Mouse (Mus musculus): ENCODE measurements around the gene Calm1.
A peak's percentile ranks its signal among the peaks of the same experiment; 100 is the strongest.

Gene Calm1

DNA sequence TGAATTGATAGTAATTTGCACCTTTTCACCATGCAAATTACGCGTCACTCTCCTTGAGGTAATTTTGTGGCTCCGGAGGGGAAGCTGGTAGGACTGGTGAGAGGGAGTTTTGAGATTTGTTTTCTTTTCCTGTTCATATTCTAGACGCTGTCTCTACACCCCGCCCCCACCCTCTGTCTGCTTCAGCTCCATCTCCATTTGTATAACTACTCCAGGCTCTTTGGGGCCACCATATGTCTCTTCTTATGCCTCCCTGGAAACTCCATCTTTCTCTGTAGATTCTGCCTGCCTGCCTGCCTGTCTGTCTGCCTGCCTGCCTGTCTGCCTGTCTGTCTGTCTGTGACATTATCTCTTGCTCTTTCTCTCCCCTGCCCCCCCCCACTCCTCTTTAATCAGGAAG, 26.8 kb downstream of the Calm1 start:
- no peak for DNase-seq

DNA sequence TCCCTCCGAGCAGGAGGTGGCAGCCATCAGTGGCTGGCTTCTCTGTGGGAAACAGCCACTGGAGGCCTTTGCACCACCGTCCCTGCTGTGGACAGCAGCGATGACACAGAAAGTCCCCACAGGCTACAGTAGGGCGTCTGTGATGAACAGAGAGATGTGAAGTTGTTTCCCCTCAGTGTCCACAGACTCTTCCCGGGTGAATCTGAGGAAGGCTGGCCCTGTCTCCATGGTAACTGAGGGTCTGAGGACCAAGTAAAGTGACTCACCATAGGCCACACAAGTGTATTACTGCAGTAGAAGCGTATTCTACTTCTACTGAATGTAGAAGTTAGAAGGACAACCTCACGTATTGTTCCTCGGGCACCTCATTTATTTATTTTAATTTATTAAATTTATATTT, 27.4 kb downstream of the Calm1 start:
- no peak for DNase-seq

DNA sequence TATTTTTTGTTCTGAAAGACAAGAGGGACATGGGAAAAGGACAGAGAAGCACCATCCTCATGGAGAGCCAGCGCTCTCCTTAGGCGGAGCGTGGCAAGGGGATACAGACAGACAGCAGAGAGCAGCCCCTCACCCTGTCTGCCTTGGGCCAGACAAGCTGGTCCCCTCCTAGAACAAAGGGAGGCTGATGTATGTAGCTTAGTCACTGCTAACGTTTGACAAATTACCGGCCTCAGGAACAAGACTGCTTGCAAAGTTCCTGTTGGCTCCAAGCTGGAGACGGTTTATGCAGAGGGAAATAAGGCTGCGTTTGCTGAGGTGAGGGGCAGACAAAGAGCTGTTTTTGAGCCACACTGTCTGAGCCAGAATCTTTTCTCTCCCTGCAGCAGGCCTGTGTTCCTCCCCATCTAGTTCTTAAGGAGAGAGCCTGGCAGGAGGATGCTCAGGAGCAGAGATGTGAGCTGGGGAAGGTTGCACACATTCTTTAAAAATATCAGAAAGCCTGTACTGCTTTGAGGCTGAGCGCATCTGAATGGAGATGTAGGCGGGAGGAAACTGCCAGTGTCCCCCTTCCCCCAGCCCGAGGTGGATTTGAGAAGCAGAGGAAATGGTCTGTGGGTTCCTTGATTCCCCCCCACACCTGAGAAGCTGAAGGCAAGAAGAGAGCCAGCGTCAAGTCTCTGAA, 28.9 kb downstream of the Calm1 start:
- DNase-seq = no peak

DNA sequence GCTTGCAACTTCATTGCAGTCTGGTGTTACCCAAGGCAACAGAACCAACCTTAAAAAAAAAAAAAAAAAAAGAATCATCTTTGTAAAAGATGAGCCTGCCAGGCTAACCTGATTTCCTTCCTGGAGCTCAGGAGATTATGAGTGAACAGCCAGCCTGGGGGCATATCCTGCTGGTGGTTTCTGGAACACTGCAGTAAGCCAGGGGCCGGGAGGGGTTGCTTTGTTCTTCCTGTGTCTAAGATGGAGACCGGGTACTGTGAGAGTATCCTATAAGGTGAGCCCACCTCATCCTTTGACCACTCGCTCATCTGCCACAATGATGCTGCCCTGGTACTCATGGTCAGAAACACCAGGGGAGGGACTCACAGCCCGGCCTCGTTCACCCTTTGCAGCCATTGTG, 35.0 kb downstream of the Calm1 start:
- no peak for DNase-seq

DNA sequence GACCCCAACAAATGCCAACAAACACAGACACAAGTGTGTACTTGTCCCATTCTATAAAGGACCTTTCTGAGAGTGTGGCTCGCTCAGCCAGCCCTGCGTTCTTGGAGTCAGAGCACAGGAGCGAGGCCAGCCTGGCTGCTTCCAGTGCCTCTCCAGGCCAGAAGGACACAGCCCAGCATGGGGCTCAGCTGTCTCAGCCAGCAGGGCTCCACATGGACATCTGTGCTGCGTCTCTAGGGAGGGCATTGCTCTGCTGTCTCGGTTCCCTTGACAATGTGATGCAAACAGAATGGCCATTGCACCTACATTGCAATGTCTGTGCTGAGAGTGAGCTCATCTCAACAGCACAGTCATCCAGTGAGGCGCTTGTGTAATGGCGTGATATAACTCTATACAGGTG, 35.7 kb downstream of the Calm1 start:
- DNase-seq = no peak

DNA sequence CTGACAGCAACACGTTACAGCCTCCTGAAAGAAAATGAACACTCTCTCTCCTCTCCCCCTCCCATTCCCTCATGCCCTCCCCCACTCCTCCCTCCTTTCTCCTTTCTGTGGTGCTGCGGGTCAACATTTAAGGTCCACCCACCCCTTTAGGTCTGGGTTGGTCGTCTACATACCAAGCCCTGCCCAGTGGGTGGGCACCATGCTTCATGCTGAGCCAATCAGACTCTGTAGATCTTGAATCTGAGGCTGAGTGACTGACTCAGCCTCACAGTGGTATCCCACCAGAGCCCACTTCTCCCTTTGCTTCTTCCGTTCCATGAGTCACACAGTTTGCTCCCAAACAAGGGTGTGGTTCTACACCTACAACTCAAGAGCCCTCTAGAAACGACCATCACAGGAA, 36.2 kb downstream of the Calm1 start:
- no peak for DNase-seq

DNA sequence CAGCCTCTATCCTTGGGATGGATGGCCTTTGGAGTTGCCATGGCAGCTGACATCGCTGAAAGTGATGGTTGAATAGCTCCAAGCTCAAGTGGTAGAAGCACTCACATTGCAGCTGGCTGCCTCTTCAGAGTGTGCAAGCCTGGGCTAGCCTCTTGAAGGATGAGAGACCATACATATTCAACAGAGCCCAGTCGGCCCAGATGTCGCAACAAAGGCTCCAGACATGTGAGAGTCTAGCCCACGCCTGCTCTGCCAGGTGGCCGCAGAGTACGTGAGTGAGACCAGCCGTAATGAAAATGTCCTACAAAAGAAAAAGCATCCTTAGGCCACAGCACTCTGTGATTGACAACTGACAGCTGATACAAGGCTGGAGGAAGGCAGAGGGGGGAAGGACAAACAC, 40.2 kb downstream of the Calm1 start:
- DNase-seq = no peak

DNA sequence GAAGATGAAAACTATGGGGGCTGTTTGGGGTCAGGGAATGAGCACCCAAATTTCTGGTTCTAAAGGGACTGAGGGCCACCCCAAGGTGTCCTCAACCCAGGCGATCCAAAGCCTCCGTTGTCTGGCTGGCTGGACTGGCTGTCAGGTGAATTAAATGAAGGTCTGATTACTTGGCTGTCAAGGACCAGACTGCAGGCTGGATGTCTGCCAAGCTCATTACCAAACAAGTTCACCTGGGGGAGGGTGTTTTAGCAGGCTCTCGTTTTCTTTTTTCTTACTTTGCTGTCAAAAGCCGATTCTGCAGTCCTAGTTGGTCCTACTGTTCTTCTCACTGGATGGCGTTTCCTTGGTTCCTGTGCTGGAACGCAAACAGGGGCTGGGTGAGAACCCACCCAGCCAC, 40.6 kb downstream of the Calm1 start:
- DNase-seq = no peak

DNA sequence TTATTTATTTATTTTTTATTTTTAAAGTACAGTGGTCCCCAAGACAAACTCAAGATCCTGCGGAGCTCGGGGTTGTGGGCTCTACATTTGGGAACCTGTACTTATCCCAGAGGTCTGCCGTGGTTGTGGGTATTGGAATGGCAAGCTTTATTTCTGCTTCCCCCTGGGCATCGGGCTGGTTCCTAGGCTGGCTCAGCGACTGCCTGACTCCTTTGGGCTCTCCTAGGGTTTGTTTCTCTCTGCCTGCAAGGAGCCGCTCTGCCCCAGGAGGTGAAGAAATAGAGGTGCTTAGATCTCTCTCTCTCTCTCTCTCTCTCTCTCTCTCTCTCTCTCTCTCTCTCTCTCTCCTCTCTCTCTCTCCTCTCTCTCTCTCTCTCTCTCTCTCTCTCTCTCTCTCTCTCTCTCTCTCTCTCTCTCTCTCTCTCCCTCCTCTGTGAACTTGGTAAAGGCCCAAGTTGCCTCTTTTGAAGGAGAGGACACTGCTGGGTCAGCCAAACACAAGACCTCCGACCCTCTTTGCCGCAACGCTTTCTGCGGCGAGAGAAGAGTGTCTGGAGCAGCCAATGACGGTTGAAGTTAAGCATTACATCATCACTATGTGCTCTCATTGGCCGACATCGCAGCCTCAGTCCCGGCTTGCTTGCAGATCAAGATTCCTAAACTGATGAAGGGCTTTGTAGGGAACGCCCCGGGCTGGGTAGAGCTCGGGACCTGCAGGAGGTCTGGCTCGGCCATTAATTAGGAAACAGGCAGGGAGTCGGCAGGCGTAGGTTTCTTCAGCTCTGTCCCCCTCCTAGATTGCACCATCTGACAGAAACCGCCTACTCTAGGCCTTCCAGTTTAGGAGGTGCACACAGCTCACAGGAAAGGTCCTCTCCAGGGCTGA, 42.9 kb downstream of the Calm1 start:
- DNase-seq = peak; percentile 43

DNA sequence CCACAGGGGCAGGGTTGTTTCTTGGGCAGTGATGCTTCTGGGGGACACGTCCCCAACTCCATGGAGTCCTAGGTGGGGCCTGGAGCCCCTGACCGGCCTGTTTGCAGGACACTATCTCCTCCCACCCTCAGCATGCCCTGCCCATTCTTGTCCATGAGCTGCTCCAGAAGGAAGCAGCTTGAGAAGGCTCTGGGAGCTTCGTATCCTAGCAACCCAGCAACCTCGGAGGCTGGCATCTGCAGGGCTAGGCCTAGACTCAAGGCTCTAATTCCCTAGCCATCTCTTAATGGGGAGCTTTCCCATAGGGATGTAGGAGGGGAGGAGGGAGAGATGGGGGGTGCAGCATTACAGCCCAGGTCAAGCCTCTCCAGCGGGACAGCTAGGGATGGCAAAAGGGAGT, 45.3 kb downstream of the Calm1 start:
- no peak for DNase-seq

DNA sequence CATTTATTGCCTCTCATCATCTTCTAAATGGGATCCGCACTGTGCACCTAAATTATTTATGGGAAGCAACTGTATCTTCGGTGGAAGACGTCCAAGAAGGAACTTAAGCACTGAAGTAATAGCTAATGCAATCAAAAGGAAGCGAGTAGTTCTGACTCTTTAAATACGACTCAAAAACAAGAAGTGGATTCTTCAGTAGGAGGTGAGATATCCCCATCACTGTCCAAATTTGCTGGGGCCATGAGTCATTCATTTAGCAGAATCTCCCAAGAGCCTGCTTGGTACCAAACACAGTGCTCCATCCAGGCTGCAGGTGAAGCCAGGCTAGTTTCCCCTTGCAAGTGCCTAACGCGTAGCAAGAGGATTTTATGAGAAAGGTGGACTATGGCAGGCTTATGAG, 49.9 kb downstream of the Calm1 start:
- DNase-seq = no peak

DNA sequence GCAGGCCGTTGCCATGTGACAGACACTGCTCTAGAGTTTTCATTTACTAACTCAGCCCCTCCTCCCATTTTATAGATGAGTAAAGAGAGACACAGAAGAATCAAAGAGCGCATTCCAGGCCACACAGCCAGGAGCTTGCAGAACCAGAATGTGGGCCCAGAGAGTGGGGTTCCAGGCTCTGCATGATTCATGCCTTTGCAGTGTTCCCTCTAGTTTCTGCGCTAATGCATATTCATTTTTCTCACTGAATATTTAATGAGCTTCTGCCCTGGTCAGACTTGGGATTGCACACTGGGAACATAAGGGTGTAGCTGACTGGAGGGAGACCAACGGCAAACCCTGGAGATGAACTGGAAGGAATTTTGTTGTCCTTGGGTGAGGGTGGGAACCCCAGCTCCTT, 55.2 kb downstream of the Calm1 start:
- DNase-seq = no peak

DNA sequence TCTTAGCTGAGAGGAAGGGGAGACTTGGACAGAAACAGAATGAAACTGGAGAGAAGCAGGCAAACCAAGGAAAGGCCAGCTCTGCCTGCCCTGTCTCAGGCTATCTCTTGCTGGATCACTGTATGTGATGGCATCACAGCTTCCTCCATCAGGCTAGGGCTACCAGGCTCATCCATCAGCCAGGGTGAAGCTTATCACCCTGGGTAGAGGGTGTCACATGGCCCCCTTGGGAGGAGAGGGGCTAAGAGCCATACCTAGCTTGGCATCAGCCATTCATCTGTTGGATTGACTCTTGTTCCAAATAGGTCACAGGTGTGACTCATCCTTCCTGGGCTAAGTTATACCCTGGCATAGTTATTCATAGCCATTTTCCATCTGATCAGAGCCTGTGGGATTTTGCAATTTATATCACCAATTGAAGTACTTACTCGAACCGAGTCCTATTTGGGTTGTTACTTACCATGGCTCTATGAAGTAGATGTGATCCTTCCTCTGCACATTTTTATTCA, 56.3 kb downstream of the Calm1 start:
- no peak for DNase-seq

DNA sequence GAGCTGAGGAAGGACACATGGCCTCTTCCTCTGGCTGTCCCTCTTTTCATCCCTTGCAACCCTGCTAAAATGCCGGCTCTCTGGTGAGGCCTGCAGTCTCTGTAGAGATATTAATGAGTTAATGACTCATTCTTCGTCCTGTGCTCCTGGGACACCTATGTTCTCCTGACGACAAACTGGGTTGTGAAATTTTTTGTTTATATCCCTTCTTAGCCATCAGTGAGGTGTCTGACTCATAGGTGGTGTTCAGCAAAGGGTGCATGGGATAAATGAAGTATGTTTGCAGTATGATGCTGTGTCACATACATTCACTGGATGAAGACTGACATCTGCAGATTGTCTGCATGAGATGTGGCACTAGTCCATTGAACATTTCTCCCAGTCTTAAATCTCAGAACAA, 58.5 kb downstream of the Calm1 start:
- DNase-seq = no peak
